Mouse (Mus musculus): ENCODE data around the gene Rasa4. TPM values are rescaled to one million over a fixed set of nuclear protein-coding genes. Genes with fewer than 3 reads are reported as not detected.
"Not testable (repeated sequence)": the region's sequence is repeated elsewhere in the genome, so short reads cannot be mapped to it uniquely, and the experiment has no call there.

The Rasa4 gene
- polyA plus RNA-seq, 1 experiment: 11.2 TPM

DNA sequence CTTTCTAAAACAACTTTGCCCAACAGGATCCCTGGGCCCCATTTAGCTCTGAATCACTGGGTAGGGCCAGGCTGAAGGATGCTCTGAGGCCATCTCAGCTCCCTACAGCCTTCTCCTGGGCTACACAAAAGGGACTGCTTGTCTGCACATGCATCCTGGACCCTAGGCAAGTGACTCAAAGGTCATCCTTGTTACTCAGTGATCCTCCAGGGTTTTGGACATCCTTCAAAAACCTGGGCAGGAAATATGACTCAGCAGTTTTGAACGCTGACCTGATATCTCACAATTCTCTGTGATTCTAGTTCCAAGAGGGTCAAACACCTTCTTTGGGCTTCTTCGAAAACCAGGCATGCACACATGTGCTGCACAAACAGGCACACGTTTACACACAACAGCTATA lies 25.3 kb downstream of the Rasa4 start:
- DNase-seq (ENCODE audit: low read depth): no peak

GRCm38 (mm10) chr5:136113546-136113945 lies 29.8 kb downstream of the Rasa4 start:
- not testable (repeated sequence) for DNase-seq (ENCODE audit: low read depth)

- DNase-seq (ENCODE audit: low read depth): no peak
Observed at GRCm38 (mm10) chr5:136115891-136116783, 32.4 kb downstream of the Rasa4 start, which contains the start of gene Polr2j. TSS of gene Polr2j (plus strand) at chr5:136116631.

GRCm38 (mm10) chr5:136116784-136117112 lies 33.0 kb downstream of the Rasa4 start:
- DNase-seq (ENCODE audit: low read depth): no peak

DNA sequence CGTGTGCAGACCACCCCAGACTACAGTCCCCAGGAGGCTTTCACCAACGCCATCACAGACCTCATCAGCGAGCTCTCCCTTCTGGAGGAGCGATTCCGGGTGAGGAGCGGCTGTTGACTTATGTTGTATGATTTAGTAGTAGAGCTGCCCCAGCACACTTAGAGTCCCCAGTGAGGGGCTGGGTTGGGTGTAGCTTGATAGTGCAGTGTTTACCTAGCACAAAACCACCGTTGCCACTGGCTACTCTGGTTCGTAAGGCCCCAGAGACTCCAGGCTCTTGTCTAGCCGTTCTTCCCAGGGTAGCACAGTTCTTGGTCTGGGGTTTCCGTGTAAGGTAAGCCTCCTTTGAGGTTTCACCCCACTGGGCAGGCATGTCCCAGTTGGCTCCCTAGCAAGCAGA lies 38.4 kb downstream of the Rasa4 start:
- no peak for DNase-seq (ENCODE audit: low read depth)

DNA sequence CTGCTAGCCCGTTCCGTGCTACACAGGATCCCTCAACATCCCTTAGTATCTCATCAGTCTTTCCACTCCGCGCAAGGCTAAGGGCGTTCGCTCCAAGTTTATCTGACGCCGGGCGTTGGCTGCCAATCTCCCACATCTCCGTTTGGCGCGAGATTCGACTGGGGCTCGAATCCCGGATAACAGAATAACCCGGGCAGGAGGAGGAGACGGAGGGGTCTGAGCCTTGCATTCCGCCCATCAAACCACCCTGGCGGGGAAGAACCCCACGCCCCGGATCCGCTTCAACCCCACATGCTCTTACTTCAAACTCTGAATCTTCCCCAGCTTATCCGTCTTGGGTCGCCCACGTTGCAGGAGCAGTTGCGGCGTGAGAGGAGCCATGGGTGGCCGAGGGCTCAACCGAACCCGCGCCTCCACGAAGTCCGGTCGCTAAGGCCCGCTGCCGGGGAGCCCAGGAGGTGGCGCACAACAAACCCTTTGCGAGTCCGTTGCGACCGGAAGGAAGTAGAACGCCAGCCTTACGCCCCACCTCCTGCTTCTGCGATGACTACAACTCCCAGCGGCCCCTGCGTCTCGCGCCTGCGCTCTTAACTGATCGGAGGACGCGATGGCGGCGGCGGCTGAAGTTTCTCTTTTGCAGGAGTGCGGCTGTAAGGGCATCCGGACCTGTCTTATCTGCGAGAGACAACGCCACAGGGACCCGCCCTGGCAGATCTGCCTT lies 52.0 kb downstream of the Rasa4 start, which contains the start of the genes Lrwd1 and Alkbh4:
Lrwd1 (minus strand) TSS at position 504 of the 721 bp plus-strand sequence.
Alkbh4 (plus strand) TSS at position 576 of the 721 bp plus-strand sequence.
- peak; percentile 50 for DNase-seq (ENCODE audit: low read depth)

DNA sequence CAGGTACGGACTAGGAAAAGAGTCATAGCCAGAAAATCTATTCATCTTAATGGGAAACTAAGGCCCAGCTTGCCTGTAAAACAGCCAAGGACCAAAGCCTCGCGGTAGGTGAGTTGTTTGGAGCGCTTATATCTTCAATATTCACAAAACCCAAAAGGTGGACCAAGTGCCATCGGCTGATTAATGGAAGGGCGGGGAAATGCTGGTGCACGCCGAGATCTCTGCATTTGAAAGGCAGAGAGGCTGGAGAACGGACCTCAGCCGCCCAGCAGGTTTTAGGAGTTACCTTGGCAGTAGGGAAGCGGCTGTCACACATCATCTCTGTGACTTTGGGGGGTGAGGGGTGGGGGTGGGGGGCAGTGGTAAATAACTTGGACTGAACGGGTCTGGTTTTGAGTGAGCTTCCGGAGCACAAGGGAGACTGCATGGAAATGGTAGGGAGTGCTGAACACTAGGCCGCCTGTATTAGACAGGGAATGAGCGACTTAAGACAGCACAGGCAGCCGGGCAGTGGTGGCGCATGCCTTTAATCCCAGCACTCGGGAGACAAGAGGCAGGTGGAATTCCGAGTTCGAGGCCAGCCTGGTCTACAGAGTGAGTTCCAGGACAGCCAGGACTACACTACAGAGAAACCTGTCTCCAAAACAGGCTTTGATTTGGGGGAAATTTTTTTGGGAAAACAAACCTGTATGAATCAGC lies 52.7 kb downstream of the Rasa4 start:
- no peak for DNase-seq (ENCODE audit: low read depth)

- DNase-seq (ENCODE audit: low read depth): no peak
Observed at GRCm38 (mm10) chr5:136137658-136138274, 54.0 kb downstream of the Rasa4 start.

DNA sequence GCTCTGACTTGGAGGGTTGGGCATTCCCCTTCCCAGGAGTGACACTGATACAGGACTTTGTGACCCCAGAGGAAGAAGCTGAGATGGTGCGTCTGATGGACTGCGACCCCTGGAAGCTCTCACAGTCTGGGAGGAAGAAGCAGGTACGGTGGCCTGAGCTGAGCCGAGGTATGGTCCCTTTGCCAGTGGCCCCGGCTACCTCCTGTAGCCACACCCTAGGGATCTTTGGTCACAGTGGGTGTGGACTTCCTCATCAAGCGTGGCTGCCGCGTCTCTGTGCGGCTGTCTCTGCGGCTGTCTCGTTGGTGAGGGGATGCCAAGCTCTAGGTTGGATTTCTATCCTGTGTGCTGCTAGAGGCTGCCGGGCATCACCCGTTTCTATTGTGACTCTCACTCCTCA lies 55.7 kb downstream of the Rasa4 start:
- DNase-seq (ENCODE audit: low read depth): no peak

- no peak for DNase-seq (ENCODE audit: low read depth)
Observed at GRCm38 (mm10) chr5:136140057-136140482, 56.4 kb downstream of the Rasa4 start.

DNA sequence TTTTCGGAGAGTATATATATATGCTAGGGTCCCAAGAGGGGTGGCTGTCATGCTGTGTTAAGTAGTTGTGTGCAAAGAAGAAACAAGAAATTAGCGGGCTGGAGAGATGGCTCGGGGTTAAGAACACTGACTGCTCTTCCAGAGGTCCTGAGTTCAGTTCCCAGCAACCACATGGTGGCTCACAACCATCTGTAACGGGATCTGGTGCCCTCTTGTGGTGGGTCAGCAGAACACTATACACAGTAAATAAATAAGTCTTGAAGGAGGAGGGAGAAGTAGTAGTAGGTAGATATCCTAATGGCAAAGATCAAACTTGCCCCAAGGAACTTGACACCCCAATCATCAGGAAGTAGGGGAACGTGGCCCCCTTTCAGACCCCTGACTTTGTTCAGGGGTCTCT lies 59.0 kb downstream of the Rasa4 start:
- DNase-seq (ENCODE audit: low read depth): no peak

GRCm38 (mm10) chr5:136143161-136143755 lies 59.5 kb downstream of the Rasa4 start:
- no peak for DNase-seq (ENCODE audit: low read depth)

- DNase-seq (ENCODE audit: low read depth): no peak
Observed at GRCm38 (mm10) chr5:136144606-136145430, 61.1 kb downstream of the Rasa4 start.

GRCm38 (mm10) chr5:136146936-136147335 lies 63.2 kb downstream of the Rasa4 start:
- DNase-seq (ENCODE audit: low read depth): no peak

DNA sequence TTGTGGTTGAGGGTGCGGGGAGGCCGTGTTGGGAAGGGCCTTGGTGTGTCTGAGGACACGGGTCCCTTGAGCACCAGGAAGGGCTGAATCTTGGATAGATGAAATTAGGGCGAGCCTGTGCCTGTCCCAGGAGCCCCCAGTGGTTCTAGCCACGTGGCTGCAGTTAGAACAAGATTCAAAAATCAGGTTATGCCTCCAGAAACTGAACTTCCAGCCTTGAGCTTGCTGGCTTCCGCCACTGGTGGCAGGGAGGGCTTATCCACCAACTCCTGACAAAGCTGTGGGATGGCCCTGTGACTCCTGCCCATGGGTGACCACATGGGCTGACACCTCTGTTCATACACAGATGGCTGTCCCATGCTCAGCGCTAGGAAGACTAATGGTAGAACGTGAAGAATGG lies 64.0 kb downstream of the Rasa4 start:
- DNase-seq (ENCODE audit: low read depth): no peak

- DNase-seq (ENCODE audit: low read depth): not testable (repeated sequence)
Observed at GRCm38 (mm10) chr5:136149134-136149576, 65.4 kb downstream of the Rasa4 start.

DNA sequence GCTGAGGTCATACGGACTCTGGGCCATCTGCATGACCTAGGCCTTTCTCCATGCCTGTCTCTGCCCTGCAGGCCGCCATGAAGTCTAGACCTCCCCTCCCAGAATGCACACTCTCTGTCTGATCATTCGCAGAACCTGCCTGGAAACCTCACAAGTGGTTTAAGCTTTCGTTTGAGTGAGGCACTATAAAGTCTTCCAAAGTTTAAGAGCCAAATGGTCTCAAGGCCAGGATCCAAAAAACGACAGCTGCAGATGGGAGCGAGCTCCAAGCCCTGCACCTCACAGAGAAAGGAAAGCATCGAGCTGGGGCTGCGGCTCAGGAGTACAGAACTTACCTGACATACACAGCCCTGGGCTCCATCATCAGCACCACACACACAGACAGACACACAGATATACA lies 68.6 kb downstream of the Rasa4 start:
- no peak for DNase-seq (ENCODE audit: low read depth)

- no peak for DNase-seq (ENCODE audit: low read depth)
Observed at GRCm38 (mm10) chr5:136155399-136155798, 71.7 kb downstream of the Rasa4 start.

DNA sequence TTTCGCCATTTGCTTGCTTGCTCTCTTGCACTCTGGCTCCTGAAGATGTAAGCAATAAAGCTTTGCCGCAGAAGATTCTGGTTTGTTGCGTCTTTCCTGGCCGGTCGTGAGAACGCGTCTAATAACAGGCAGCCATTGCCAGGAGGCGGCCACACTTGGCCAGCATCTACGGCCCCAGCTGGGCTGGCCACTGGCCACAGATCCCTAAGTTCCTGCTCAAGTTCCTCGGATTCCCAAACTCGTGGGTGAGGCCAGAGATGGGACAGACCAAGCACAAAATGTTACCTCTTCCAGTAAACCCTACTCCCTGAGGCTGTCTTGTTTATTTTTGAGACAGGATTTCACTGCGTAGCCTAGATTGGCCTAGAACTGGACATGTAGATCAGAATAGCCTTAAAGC lies 76.4 kb downstream of the Rasa4 start:
- DNase-seq (ENCODE audit: low read depth): not testable (repeated sequence)

All from gonadal fat pad, adult 2 months (tissue).